Mouse (Mus musculus): ENCODE results near the gene Rras2.

Gene Rras2

GRCm38 (mm10) chr7:114071851-114072616 is 45.5 kb downstream of the Rras2 start:
- DNase-seq (ENCODE audit: low spot score) = no peak

GRCm38 (mm10) chr7:114071395-114071794 is 46.2 kb downstream of the Rras2 start:
- DNase-seq (ENCODE audit: low spot score) = no peak

GRCm38 (mm10) chr7:114070458-114070840 is 47.1 kb downstream of the Rras2 start:
- DNase-seq (ENCODE audit: low spot score) = peak; percentile 8

DNA sequence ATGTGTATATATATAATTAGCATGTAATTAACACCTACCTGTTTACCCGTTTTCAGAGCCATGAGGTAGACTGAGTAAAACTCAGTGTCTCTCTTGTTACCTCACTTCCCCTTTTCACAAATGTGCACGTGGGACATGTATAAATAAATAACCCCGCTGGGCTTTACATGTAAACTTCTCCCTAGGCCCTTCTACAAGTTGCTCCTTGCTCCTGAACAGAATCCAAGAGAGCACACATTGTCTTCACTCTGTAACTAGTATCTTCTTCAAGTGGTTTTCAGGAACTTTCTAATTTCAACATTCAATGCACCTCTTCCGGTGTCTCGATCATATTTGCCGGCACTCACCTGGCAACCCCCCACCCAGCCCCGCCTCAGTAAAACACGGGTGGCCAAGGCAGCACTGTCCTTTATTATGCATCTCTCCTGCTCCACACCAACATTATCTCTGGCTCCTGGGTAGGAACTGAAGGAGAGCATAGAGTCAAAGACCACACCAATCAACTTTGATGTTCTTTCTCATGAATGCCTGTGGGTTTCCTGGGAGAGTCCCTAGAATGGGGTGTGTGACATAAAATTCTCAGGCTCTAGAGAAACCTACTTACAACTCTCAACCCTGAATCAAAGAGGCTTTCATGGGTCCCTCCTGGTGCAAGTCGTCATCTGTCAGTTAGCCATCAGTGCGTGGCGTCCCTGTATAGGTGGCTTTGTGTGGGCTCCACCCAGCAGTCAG is 47.7 kb downstream of the Rras2 start:
- peak; percentile 76 for DNase-seq (ENCODE audit: low spot score)

- peak; percentile 93 for DNase-seq (ENCODE audit: low spot score)
These were observed 48.5 kb downstream of the Rras2 start for GRCm38 (mm10) chr7:114068956-114069533.

GRCm38 (mm10) chr7:114066529-114067178 is 50.9 kb downstream of the Rras2 start:
- peak; percentile 77 for DNase-seq (ENCODE audit: low spot score)

DNA sequence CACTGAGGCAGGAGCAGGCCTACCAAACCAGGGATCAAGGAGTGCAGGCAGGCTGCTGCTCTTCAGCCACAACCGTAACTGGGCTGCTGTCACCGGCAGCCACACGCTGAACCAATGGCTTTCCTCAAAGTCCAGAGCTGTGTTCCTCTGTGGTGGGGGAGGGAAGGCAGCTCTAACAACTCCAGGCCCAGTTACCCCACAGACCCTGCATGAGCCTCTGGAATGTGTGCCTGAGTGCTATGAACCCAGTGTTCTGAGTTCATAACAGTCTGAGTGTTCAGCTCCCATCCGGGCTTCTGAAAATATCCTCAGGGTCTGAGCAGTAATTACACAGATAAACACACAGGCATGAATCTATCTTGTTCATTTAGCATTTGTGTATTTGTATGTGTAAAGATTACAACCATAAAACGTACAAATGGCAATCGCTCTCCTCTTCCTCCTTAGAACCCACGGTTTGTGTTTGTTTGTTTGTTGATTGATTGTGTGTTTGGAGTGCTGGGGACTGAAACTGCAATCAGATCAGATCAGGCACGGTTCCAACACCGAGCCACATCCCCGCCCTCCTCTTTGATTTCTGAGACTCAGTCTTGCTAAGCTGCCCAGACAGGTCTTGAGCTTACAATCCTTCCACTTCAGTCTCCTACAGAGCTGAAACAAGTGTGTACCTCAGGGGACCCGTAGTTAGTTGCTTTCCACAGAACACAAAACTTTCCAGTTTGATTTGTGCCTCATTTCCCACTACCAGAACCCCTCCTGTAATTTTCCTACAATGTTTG is 52.0 kb downstream of the Rras2 start:
- DNase-seq (ENCODE audit: low spot score) = no peak

DNA sequence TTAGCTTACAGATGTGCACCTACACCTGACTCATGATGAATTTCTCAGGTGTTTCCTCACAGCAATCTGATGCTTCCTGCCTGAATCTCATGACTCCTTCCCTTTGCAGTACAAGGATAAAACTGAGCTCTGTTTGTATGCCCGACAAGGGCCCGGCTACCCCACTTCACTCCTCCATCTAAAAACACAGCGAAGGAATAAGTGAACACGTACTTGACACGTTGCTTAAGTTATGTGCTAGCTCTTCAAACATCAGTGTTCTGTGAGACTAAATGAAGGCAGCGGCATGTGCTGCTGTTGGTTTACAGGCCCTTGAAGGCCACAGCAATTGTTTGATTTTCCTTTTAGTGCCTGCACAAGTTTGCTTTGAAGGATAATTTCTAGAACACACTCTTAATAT is 53.6 kb downstream of the Rras2 start:
- DNase-seq (ENCODE audit: low spot score) = no peak

DNA sequence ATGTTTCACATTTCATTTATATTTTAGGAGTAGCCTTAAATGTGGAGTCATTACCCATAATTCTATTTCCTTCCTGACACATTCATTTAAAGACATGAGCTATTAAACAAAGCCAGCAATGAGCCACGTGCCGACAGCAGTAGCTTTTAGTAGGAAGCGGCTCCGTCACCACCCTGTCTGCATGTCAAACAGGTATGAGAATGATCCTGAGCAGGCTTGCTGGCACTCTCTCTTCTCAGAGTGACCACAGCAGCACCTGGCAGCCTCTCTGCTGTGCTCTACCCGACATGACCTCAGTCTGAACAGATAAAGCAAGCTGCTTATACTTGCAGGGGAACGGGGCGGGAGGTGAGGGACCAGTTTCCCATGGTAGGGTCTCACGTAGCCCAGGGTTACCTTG is 54.0 kb downstream of the Rras2 start:
- no peak for DNase-seq (ENCODE audit: low spot score)

GRCm38 (mm10) chr7:114062451-114062850 is 55.1 kb downstream of the Rras2 start:
- DNase-seq (ENCODE audit: low spot score) = no peak

DNA sequence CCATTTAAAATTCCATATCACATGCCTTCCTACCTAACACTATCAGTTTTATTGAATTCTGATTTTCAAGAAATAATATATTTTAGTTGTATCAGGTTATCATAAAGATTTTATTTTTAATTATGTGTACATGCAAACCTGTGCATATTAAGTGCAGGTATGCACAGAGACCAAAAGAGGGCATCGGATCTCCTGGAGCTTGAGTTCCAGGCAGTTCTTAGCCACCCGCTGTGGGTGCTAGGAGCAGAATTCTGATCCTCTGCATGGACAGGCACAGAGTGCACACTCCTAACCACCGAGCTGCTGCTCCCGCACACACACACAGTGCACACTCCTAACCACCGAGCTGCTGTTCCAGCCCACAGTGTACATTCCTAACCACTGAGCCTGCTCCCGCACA is 57.1 kb downstream of the Rras2 start:
- DNase-seq (ENCODE audit: low spot score) = no peak

GRCm38 (mm10) chr7:114058927-114059441 is 58.6 kb downstream of the Rras2 start:
- DNase-seq (ENCODE audit: low spot score) = no peak

DNA sequence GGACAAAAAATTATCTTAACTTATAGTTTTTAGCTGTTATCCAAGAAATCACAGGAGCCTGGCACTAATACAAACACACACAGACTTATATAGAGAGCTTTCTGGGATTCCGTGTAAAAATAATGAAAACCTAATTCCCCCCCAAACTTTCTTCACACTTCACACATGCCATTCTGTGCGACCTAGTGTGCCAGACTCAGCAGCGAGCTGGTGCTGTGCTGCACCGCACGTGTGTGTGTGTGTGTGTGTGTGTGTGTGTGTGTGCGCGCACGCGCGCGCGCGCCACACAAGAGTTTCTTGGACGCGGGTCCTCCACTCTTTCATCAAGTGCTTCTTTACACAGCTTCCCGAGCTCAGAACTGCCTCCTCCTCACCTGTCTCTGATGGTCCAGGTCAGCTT is 59.4 kb downstream of the Rras2 start:
- no peak for DNase-seq (ENCODE audit: low spot score)

- DNase-seq (ENCODE audit: low spot score) = no peak
These were observed 63.9 kb downstream of the Rras2 start for GRCm38 (mm10) chr7:114053720-114054119.

DNA sequence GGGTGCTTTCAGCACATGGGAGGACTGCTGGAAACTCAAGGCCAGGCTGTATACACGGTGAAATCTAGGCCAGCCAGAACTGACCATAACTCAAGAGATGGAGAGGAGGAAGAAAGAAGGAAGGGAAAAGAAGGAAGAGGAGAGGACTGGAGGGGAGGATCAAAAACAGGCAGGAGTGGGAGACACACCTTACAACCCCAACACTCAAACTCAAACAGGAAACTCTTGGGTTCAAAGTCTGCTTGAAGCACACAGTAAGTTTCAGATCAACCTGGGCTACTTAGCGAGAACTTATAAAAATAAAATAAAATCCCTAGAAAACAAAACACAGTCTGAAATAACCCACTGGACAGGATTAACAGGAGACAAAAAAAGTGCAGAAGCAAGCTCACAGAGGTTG is 71.8 kb downstream of the Rras2 start:
- no peak for DNase-seq (ENCODE audit: low spot score)

DNA sequence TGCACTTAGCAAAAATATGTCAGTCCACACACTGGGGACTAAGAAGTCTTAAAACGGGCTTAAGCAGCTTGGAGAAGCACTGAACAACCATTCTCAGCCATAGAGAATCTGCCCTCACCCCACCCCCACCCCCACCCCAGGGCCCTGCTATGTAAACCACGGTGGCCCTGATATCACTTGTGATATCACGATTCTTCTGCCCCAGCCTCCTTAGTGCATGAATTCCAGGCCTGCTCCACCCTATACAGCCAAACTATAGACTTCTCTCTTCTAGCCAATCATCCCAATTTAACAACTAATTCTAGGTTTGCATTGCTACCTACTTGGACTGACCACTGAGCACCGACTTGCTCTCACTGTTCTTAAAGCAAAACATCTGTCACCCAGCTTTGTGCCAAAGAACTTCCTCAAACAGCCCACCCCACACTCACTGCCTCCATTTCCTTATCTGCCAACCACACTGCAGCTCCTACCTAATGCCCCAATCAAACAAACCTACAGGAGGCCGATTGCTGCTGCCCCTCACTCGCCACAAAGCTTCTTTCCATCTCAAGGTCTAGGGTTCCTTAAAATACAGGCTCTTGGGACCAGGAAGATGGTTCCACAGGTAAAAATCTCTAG is 73.5 kb downstream of the Rras2 start:
- DNase-seq (ENCODE audit: low spot score) = no peak

DNA sequence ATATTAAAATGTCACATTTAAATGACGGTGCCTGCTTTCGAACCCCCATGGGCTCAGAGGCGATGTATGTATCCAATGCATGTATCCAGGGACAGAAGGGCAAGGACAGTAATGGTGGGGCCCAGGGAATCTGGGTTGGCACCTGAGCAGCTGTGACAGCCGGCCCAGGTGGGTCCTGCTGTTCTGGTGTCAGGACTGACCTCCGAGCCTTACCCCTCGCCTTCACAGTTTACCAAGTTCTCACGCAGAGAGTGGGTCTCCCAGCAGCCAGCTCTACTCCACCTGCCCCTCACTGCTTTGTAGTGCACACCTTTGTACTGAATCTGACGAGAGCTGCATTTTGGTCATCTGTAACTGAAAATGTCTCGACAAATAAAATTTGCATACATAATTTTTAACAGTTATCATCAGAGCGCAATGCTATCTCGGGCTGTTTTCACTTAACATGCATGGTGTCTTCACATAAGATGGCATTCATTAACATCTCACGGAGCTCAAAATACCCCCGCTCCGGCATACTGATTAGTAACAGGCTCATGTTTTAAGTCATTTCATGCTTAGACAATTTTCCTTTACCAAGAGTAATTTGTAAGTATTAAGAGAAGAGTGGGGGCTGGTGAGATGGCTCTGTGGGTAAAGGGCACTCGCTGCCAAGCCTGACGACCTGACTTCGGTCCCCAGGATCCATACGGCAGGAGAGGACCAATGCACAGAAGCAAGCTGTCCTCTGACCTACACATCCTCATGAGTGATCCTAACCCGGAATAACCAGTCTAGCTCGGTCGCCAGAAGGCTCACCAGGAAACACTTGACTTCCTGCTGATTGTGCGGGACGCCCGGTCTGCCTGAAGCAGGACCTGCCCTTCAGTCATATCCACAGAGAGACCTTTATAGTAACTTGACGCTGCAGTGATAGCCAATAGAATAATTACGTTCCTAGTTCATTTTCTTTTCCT is 74.3 kb downstream of the Rras2 start:
- no peak for DNase-seq (ENCODE audit: low spot score)

- no peak for DNase-seq (ENCODE audit: low spot score)
These were observed 76.2 kb downstream of the Rras2 start for GRCm38 (mm10) chr7:114041349-114041748.

DNA sequence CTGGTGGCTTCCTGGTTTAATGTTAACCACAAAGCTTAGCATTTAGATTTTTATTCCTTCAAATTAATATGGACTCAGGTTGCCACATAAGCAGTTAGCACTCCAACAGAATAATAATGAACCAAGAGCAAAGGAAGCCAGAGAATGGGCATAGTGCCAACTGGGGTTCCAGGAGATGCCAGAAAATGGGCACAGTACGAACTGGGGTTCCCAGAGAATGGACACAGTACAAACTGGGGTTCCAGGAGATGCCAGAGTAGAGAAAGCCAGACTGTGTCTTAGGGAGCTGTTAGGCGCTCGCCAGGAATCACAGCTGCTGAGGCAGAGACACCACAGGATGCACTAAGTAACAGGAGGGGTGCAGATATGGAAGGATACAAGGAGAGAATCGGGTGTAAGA is 80.3 kb downstream of the Rras2 start:
- DNase-seq (ENCODE audit: low spot score) = no peak

DNA sequence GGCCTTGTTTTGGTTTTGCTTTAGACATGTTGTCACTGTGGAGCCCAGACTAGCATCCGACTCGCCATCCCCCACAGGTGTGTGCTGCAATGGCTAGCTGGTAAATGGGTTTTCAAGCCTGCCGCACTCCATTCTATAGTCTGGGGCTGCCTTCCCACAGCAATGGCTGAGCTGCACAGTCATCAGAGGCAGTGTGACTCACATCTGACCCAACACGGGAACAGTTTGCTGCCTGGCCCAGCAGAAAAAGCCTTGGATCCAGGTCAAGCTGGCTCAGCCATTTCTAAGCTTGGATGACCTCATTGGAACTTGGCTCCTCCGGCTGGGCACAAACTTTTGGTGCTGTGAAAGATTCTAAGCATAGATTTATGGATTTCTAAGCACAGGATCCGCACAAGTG is 88.0 kb downstream of the Rras2 start:
- DNase-seq (ENCODE audit: low spot score) = no peak
